Mouse (Mus musculus) thymus, adult 2 months (tissue): ENCODE data around the gene Plch1. TPM values are rescaled to one million over a fixed set of nuclear protein-coding genes. Genes with fewer than 3 reads are reported as not detected.

Source experiments
- DNase-seq: peaks from one replicate; pipeline ENCODE4 v3.0.0; 2021
- H3K27ac ChIP-seq: fragments of 200-500 bp; 2 replicates; pipeline ENCODE4 v1.5.1; 2012; ENCODE audit warnings: low read length, control low read depth; ENCODE audit not compliant: control insufficient read depth, insufficient read depth
- H3K27me3 ChIP-seq: fragments of 200-500 bp; 2 replicates; pipeline ENCODE4 v1.6.1; 2012; ENCODE audit warnings: mild to moderate bottlenecking, low read length, moderate library complexity, mixed read lengths; ENCODE audit not compliant: control insufficient read depth, insufficient read depth
- H3K36me3 ChIP-seq: fragments of 200-500 bp; 2 replicates; pipeline ENCODE4 v1.6.1; 2012; ENCODE audit warnings: mild to moderate bottlenecking, low read length, moderate library complexity; ENCODE audit not compliant: control insufficient read depth, insufficient read depth
- H3K4me1 ChIP-seq: fragments of 200-500 bp; replicated peaks from 2 replicates; pipeline ENCODE4 v1.6.1; 2012; ENCODE audit warnings: low read length; ENCODE audit not compliant: control insufficient read depth, insufficient read depth
- H3K4me3 ChIP-seq: fragments of 200-500 bp; 2 replicates; pipeline ENCODE4 v1.5.1; 2012; ENCODE audit warnings: mild to moderate bottlenecking, low read length, control low read depth, moderate library complexity; ENCODE audit not compliant: control insufficient read depth, insufficient read depth
- CTCF ChIP-seq: fragments of 200-500 bp; IDR thresholded peaks from 2 replicates; pipeline ENCODE4 v1.5.1; 2012; ENCODE audit warnings: mild to moderate bottlenecking, control low read depth, low read length, moderate library complexity, borderline replicate concordance; ENCODE audit not compliant: control insufficient read depth, poor library complexity, insufficient read depth; ENCODE audit errors: extremely low read depth
- POLR2A ChIP-seq: fragments of 200-500 bp; IDR thresholded peaks from 2 replicates; pipeline ENCODE4 v1.6.1; 2012; ENCODE audit warnings: mild to moderate bottlenecking, low read length, control low read depth, moderate library complexity; ENCODE audit not compliant: control insufficient read depth, poor library complexity, insufficient read depth; ENCODE audit errors: extremely low read depth
- WGBS: fragments of 180-500 bp; shearing (Covaris S2); methylation state at CpG from one replicate; pipeline ENCODE4 v1.1.7; 2018; 5-methylcytosine and 5-hydroxymethylcytosine counted together
- polyA plus RNA-seq: library from polyadenylated mRNA; depleted of rRNA; stranded (reverse); fragments of >200 nt; gene quantifications from 2 replicates; pipeline ENCODE4 v1.2.3, GENCODE M21; 2012; rRNA removed

Gene Plch1
- polyA plus RNA-seq, 1 experiment: 0.15 TPM

DNA sequence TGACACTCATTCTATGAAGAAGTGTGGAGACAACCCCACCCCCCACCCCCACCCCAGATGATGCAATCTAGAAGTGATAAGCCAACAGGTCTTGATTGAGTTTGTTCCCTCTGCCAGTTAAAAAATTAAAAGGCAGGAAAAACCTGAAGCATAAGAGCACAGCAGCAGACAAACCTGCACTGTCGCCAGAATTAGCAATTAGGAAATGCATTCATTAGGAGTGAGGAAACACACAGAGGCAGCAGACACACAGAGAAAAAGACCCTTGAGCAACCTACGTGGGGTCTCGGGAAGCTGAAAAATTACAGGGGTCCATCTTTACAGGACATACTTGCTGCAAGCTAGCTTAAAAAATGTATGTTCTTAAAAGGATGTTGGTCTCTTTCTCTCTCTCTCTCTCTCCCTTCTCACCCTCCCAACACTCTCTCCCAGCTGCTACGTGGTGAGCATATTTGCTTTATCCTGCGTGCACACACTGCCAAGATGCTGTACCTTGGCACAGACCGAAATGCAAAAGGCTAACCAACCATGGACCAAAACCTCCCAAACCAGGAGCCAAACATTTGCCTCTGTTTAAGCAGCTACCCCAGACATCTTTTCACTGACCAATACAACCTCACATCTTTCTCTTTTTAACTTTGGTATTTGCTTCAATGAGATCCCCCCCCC lies 234.6 kb downstream of the Plch1 start:
- no peak for DNase-seq
- Histone ChIP-seq H3K27ac (no peak overlapping the region), H3K27me3 (no peaks in the 10 kb centered on the region), H3K4me3 (no peak overlapping the region), H3K4me1 (no peaks in the 10 kb centered on the region), H3K36me3 (no peaks in the 10 kb centered on the region)
- WGBS: 87% methylated on average over 6 of the region's 6 CpGs
- TF ChIP-seq CTCF (no peak), POLR2A (no peak)

Other genes with a start within 250 kb of the Plch1 start
- gene E130311K13Rik, start 30.0 kb upstream of the Plch1 start, polyA plus RNA-seq: 1.7 and 2.3 TPM in 2 replicates
- 17.1 and 17.9 TPM in 2 replicates for gene Slc33a1, start 65.3 kb upstream of the Plch1 start, polyA plus RNA-seq
- gene Gmps, start 76.6 kb upstream of the Plch1 start, polyA plus RNA-seq: 4.2 and 4.6 TPM in 2 replicates
- 0.01 and 0.03 TPM in 2 replicates for gene Vmn2r1, start 182.1 kb upstream of the Plch1 start, polyA plus RNA-seq
- gene Vmn2r2, start 242.5 kb upstream of the Plch1 start, polyA plus RNA-seq: not detected in 2 replicates